Mouse (Mus musculus): ENCODE measurements around the gene Mbnl2.

Mbnl2 gene

GRCm38 (mm10) chr14:120276343-120277080, 1.0 kb downstream of the Mbnl2 start:
- peak; percentile 19 for DNase-seq

- no peak for DNase-seq
Measured at GRCm38 (mm10) chr14:120277081-120277656, 1.7 kb downstream of the Mbnl2 start.

- DNase-seq, result no peak
Measured at GRCm38 (mm10) chr14:120278290-120279244, 3.1 kb downstream of the Mbnl2 start.

- DNase-seq, result no peak
Measured at GRCm38 (mm10) chr14:120280136-120280535, 4.7 kb downstream of the Mbnl2 start.

- DNase-seq, result no peak
Measured at GRCm38 (mm10) chr14:120283787-120284186, 8.3 kb downstream of the Mbnl2 start.

- no peak for DNase-seq
Measured at GRCm38 (mm10) chr14:120284504-120284903, 9.0 kb downstream of the Mbnl2 start.

GRCm38 (mm10) chr14:120287121-120287986, 11.9 kb downstream of the Mbnl2 start:
- no peak for DNase-seq

GRCm38 (mm10) chr14:120287987-120288275, 12.5 kb downstream of the Mbnl2 start:
- DNase-seq, result peak; percentile 23

- DNase-seq, result peak; percentile 27
Measured at GRCm38 (mm10) chr14:120288378-120289002, 13.0 kb downstream of the Mbnl2 start.

- peak; percentile 50 for DNase-seq
Measured at GRCm38 (mm10) chr14:120289065-120289464, 13.6 kb downstream of the Mbnl2 start.

- peak; percentile 16 for DNase-seq
Measured at GRCm38 (mm10) chr14:120289528-120289927, 14.1 kb downstream of the Mbnl2 start.

- DNase-seq, result peak; percentile 21
Measured at GRCm38 (mm10) chr14:120291226-120291757, 15.8 kb downstream of the Mbnl2 start.

- no peak for DNase-seq
Measured at GRCm38 (mm10) chr14:120292133-120292532, 16.7 kb downstream of the Mbnl2 start.

GRCm38 (mm10) chr14:120292617-120293195, 17.2 kb downstream of the Mbnl2 start:
- DNase-seq, result no peak

GRCm38 (mm10) chr14:120294480-120294879, 19.0 kb downstream of the Mbnl2 start:
- no peak for DNase-seq

- peak; percentile 72 for DNase-seq
Measured at GRCm38 (mm10) chr14:120295355-120296220, 20.1 kb downstream of the Mbnl2 start.

- no peak for DNase-seq
Measured at GRCm38 (mm10) chr14:120296231-120297006, 20.9 kb downstream of the Mbnl2 start.

- DNase-seq, result no peak
Measured at GRCm38 (mm10) chr14:120297137-120297749, 21.8 kb downstream of the Mbnl2 start.

GRCm38 (mm10) chr14:120297833-120298232, 22.4 kb downstream of the Mbnl2 start:
- no peak for DNase-seq

Data from cerebellum, adult 9-11 months (tissue).